Mouse (Mus musculus) brain, embryonic 14.5 days (tissue): ENCODE data around the gene 4930539E08Rik. TPM values are rescaled to one million over a fixed set of nuclear protein-coding genes. Genes with fewer than 3 reads are reported as not detected.

Experiments used
- DNase-seq: peaks from one replicate; pipeline ENCODE4 v3.0.0-alpha.2; 2011; ENCODE audit warnings: low read depth
- CTCF ChIP-seq: fragments of 200-500 bp; IDR thresholded peaks from 2 replicates; pipeline ENCODE4 v1.5.1; 2012; ENCODE audit warnings: inconsistent platforms, mild to moderate bottlenecking, moderate library complexity, borderline replicate concordance; ENCODE audit not compliant: insufficient read depth, insufficient read length; ENCODE audit errors: extremely low read depth
- POLR2A ChIP-seq: fragments of 200-500 bp; IDR thresholded peaks from 2 replicates; pipeline ENCODE4 v1.6.1; 2012; ENCODE audit warnings: mild to moderate bottlenecking, inconsistent platforms, borderline replicate concordance; ENCODE audit not compliant: poor library complexity, insufficient read depth, insufficient read length, severe bottlenecking; ENCODE audit errors: extremely low read depth
- polyA plus RNA-seq: library from polyadenylated mRNA; depleted of rRNA; stranded (reverse); fragments of >200 nt; gene quantifications from 2 replicates; pipeline ENCODE4 v1.2.3, GENCODE M21; 2012; rRNA removed

Gene 4930539E08Rik
- polyA plus RNA-seq = 0.69 and 0.98 TPM in 2 replicates

DNA sequence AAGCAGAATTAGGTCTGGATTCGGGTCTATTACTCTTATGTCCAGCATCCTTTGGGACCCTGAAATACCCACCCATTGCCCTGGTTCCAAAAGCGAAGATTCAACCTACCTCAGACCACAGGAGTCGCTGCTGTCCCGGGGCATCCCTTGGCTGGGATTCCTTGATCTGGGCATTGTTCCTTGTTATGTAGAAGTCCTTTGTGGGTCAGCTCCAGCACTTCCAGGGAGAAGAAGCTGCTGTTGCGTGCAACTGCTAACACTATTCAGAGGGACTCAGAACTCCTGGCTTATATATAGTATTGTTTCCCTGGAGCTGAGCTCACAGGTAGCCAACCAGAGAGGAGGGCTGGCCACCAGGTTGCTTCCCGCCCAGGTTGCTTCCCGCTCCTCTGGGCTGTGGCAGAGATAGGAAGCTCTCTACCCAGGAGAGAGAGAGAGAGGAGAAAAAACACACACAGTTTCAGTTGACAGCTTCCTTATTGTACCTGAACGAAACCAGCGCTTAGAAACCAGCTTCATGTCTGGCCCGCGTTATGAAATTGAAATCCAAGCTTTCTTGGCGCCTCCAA lies at the start of gene 4930539E08Rik:
4930539E08Rik (minus strand) TSS at position 265 of the 569 bp plus-strand sequence.
- TF ChIP-seq CTCF = no peak
- TF ChIP-seq POLR2A = no peak
- no peak for DNase-seq

DNA sequence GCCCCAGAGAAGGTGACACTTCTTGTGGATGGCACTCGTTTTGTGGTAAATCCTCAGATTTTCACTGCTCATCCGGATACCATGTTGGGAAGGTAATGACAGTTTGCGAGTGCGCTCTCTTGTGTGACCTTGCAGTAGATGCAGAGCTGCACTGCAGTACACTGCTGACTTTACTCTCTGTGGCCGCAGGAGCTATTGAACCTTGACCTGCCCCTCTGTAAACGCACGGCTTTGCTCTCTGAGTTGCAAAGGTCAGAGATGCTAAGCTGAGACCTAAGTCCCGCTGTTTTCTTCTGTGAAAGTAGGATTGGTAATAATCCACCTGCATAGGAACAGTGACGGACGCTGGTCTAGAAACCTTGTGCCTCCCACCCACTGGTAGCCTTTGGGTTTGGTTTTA lies 46.5 kb upstream of the 4930539E08Rik start:
- no peak for DNase-seq
- TF ChIP-seq CTCF = no peak
- TF ChIP-seq POLR2A = no peak

- DNase-seq = no peak
- no peak for TF ChIP-seq POLR2A
- no peak for TF ChIP-seq CTCF
These were observed 45.5 kb upstream of the 4930539E08Rik start for GRCm38 (mm10) chr17:28960597-28960996.

DNA sequence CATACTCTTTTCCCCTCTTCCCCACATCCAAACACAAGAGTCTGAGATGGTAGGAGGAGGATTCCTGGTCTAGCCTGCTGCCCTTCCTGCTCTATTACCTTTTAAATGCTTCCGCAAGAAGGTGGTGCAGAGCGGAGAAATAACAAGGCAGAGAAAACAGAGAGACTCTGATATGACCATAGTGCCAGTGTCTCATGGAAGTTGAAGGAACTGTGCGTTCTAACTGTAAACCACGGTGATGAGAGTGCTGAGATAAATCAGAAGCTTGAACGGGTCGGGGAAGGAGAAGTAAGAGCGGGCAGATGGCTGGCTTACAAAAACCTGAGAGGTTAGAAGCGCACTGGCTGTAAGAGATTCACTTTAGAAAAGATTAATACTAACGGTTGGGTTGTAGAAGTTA lies 39.3 kb upstream of the 4930539E08Rik start:
- TF ChIP-seq POLR2A = no peak
- TF ChIP-seq CTCF = no peak
- DNase-seq = no peak

DNA sequence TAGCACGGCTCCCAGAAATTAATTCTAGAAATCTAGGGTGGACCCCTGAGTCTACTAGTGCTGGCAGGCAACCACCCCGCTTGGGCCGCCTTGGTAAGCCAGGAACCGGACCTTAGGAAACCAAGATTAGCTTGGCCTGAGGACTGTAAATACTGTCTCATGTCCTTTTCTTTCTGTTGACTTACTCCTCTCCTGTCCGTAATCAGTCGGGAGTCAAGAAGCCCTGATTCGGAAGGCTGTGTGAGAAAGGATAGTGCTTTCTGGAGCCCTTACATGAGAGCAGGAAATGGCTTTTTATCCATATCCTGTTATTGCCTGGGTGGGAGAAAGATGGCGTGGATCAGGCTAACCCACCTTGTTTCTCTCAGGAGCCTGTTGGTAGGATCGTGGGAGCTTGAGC lies 38.1 kb upstream of the 4930539E08Rik start:
- TF ChIP-seq POLR2A = no peak
- no peak for TF ChIP-seq CTCF
- peak; percentile 24 for DNase-seq

- TF ChIP-seq CTCF (no peak), POLR2A (peak; percentile 100)
- peak; percentile 96 for DNase-seq
These were observed 37.0 kb upstream of the 4930539E08Rik start, which contains the start of gene Kctd20 for GRCm38 (mm10) chr17:28951831-28952799. Kctd20 (plus strand) TSS chr17:28951950.

DNA sequence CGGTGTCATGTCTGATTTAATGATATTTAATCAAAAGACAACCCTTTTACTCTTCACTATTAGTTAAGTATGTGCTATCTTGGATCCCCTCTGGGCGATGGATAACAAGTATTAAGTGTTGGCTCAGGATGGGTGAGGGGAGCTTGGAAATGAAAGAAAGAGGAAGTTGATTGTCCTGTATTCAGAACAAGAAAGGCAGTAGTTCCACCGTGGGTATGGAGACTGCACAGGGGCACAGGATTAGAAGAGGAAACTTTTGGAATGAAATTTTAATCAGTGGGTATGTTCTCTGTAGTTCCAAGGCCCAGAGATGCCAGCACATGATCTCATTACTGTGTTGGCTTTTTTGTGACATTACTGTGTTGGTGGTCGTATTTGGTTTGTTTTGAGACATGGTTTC lies 35.6 kb upstream of the 4930539E08Rik start:
- no peak for DNase-seq
- TF ChIP-seq CTCF = no peak
- TF ChIP-seq POLR2A = no peak

DNA sequence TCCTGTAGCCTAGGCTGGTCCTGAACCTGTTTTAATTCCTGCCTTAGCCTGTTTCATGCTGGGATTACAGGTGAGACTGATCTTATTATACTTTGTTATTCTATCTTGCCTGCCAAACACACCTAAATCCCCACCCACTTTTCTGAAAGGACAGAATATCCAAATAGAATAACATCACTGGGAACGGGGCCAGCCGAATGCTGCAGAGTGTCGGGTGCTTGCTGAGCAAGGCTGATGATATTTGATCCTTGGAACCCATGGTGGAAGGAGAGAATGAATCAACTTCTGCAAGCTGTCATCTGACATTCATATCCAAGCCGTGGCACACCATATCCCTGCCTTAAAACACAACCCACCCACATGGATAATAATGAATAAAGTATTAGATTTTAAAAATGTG lies 33.5 kb upstream of the 4930539E08Rik start:
- no peak for DNase-seq

DNA sequence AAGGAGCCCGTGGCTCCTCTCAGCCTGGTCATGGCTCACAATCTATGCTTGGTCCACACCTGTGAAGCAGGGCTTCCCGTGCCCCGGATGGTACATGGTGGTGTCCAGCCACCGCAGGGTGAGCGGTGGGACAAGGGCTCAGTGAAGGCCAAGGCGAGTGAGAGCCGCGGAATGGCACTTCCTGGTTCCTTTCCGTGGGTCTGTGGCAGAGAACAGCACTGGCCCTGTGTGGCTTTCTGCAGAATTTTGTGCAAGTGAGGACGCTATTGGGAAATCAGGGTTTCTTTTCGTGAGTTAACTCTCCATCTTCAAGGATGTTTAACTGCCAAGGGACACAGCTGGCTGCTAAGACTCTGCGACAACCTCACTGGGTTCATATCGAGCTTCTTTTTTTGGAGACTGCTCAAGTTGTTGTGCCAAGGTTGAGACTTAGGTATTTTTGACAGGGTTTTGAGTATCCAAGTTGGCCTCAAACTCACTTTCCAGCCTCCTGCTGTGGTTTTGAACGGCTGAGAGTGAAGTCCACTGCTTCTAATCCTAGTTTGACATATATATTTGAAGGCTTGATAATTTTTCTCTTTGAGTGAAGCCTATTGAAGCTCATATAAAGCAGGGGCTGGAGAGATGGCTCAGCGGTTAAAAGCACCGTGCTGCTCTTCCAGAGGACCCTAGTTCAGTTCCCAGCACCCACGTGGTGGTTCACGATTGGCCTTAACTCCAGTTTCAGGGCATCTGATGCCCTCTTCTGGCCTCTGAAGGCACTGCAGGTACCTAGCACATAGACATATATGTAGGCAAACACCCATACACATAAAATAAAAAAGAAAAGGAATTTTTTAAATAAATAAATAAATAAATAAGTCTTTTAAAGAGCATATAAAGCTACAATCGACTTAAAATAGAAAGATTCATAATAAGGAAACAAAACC lies 32.2 kb upstream of the 4930539E08Rik start:
- TF ChIP-seq POLR2A (no peak), CTCF (no peak)
- no peak for DNase-seq

More for the DNA sequence above, 33.5 kb upstream of the 4930539E08Rik start:
- TF ChIP-seq CTCF = no peak
- no peak for TF ChIP-seq POLR2A

GRCm38 (mm10) chr17:28944481-28944880 lies 29.4 kb upstream of the 4930539E08Rik start:
- no peak for DNase-seq
- TF ChIP-seq POLR2A (no peak), CTCF (no peak)

DNA sequence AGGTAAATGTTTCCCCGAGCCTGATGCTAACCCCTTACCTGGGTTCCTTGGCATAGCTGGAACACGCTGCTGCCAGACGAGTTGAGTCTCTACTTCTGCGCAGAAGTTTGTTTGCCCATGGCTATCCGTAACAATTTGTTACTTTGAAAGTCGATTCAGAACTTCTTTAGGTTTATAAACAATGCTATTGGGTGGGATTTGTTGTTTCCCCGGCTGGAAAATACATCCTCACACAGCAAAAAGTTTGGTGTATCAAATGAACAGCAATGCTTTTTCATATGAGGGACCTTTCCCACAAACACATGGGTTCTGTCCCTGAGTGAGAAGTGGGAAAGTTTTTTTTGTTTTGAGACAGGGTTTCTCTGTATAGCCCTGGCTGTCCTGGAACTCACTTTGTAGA lies 28.6 kb upstream of the 4930539E08Rik start, which contains the start of gene Pxt1:
Pxt1 (minus strand) TSS at position 101 of the 400 bp plus-strand sequence.
- TF ChIP-seq CTCF (no peak), POLR2A (no peak)
- DNase-seq = no peak

DNA sequence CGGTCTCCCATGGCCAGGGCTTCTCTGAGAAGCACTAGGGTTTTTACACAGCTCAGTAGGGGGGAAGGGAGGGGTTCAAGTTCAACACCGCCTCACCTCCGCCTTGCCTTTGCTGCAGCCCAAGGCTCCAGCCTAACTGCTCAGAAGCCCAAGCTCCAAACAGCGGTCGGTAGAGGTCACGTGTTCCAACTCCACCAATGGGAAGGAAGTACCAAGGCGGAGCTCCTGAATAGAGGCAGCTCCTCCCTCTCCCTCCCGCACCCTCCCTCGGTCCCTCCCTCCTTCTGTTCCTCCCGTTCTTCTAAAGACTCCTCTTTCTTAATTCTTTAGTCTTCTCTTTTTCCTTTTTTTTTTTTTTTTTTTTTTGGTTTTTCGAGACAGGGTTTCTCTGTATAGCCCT lies 27.0 kb upstream of the 4930539E08Rik start:
- TF ChIP-seq POLR2A (no peak), CTCF (no peak)

More for the DNA sequence above, 27.0 kb upstream of the 4930539E08Rik start:
- no peak for DNase-seq
